Mouse (Mus musculus): ENCODE data around the gene 4833420G17Rik.

- TF ChIP-seq CTCF (IDR thresholded peaks at IDR 0.05; ENCODE audit: borderline replicate concordance, insufficient read depth, low read length) (no peak), POLR2A (IDR thresholded peaks at IDR 0.05; ENCODE audit: low read depth, low read length) (no peak)
These were observed 28.2 kb upstream of the 4833420G17Rik start for GRCm38 (mm10) chr13:119434359-119434758.

Measured in embryonic fibroblast, embryonic 13.5 days (primary cell).